Mouse (Mus musculus) right cerebral cortex, adult 18-20 months (tissue): Measurements from ENCODE around the gene Fbxw14.
A peak's percentile ranks its signal among the peaks of the same experiment; 100 is the strongest.
"Not testable (repeated sequence)": the region's sequence is repeated elsewhere in the genome, so short reads cannot be mapped to it uniquely, and the experiment has no call there.

Experiments
- DNase-seq: peaks from one replicate; pipeline ENCODE4 v3.0.0; 2022; ENCODE audit warnings: mixed read lengths

The Fbxw14 gene

DNA sequence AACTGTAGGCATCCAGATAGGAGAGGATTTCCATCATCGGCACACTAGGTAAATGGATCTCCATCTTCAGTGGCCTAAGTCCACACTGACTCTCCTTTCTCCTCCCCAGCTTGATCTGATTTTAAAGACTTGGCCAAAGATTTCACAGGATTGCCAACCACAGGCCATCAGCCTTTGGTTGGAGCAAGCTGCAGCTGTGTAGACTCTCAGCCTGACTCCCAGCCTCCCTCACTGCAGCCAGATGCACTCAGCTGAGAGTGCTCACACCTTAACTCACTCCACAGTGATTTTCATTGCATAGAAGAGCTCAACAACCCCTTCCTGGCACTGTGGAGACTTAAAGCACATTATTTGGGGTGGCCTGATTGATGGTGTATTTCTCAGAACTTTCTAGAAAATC, at the start of gene Fbxw14:
TSS of gene Fbxw14 (minus strand) at position 101 of the 400 bp plus-strand sequence.
- not testable (repeated sequence) for DNase-seq

DNA sequence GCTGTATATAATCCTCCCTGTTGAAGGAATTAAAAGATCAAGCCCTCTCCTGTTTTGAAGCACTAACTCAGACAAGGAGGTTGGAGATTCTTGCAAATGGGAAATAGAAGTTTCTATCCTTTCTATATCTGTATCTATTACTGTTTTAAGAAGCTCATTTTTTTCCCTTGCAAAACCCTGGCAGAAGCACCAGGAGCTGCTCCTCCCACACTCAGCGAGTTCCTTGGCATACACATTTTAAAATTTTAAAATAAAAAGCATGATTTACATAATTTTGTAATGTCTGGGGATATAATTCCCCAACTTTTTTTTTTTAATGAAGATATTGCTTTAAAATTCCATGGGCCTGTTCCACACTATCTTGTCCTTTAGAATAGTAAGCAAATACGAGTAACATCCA, 24.4 kb downstream of the Fbxw14 start:
- DNase-seq = peak; percentile 34

DNA sequence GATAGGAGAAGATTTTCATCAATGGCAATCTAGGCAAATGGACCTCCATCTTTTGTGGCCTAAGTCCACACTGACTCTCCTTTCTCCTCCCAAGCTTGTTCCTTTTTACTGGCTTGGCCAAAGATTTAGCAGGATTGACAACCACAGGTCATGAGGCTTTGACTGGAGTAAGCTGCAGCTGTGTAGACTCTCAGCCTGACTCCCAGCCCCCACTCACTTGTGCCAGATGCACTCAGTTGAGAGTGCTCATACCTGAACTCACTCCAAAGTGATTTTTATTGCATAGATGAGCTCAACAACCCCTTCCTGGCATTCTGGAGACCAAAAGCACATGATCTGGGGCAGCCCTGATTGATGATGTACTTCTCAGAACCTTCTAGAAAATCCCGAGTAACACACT, 52.8 kb downstream of the Fbxw14 start, which contains the start of gene Fbxw20:
TSS of gene Fbxw20 (minus strand) at position 101 of the 400 bp plus-strand sequence.
- no peak for DNase-seq
